Comparison of ENCODE assay signal across 8 mouse cellular contexts in the genomic region with DNA sequence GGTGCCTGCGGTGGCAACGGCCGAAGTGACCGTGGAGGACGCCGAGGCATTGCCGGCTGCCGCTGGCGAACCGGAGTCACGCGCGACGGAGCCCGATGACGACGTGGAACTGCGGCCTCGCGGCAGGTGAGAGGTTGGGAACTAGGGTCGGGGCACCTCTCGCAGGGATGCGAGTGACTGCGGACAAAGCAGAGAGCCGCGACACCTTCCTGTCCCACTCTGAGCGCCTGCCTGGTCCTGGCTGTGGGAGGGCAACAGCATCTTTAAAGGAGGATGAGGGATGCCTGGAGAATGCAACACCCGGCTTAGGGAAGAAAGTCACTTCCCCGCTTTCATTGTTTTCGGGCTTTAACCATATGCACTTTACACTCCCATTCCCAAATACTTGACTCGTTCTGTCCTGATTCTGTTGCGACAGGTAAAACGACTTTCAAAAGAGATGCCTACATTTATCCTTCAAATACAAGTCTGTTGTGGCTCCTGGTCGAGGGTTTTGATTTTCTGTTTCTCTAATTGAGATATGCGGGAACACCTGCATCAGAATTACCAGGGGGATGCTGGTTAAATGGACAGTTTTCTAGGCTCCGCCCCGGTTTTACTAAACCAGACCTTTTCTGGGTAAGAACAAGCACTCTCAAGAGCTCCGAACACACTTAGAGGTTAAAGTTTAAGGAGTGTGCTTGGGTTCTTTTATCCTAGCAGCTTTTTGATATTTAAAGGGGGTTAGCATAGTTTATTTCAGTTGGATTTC. TPM values are rescaled to one million over a fixed set of nuclear protein-coding genes. Genes with fewer than 3 reads are reported as not detected.
A peak's percentile ranks its signal among the peaks of the same experiment; 100 is the strongest.
DNase-seq lines count a peak whose midpoint lies in the region; ATAC-seq and TF ChIP-seq lines count a peak whose summit lies in the region.

No protein-coding gene starts in this region.

- H3K27ac ChIP-seq in heart, embryonic 10.5 days, result peak overlapping the region; percentile 91
- peak overlapping the region; percentile 91 for H3K27ac ChIP-seq in forebrain, embryonic 14.5 days (ENCODE audit: low read depth, low read length)
- H3K27ac ChIP-seq in limb, embryonic 14.5 days (replicated peaks; ENCODE audit: low read depth, low read length), result peak overlapping the region; percentile 84
- H3K27ac ChIP-seq in neural tube, embryonic 14.5 days (ENCODE audit: low read depth, low read length), result peak overlapping the region; percentile 94

- H3K4me3 ChIP-seq in heart, embryonic 10.5 days, result peak overlapping the region; percentile 96
- peak overlapping the region; percentile 90 for H3K4me3 ChIP-seq in forebrain, embryonic 14.5 days (ENCODE audit: low read depth, low read length)
- H3K4me3 ChIP-seq in limb, embryonic 14.5 days (replicated peaks; ENCODE audit: low read length), result peak overlapping the region; percentile 82
- H3K4me3 ChIP-seq in neural tube, embryonic 14.5 days (ENCODE audit: low read depth, low read length), result peak overlapping the region; percentile 89

- peak overlapping the region; percentile 85 for H3K9ac ChIP-seq in forebrain, embryonic 14.5 days (ENCODE audit: low read length)
- H3K9ac ChIP-seq in limb, embryonic 14.5 days (ENCODE audit: low read depth, low read length, severe bottlenecking), result peak overlapping the region; percentile 79
- peak overlapping the region; percentile 88 for H3K9ac ChIP-seq in neural tube, embryonic 14.5 days (replicated peaks; ENCODE audit: low read depth, low read length)

- peak overlapping the region; percentile 67 for H3K4me2 ChIP-seq in forebrain, embryonic 14.5 days (ENCODE audit: low read length)
- H3K4me2 ChIP-seq in limb, embryonic 14.5 days (replicated peaks; ENCODE audit: low read depth, low read length, severe bottlenecking), result peak overlapping the region; percentile 54
- H3K4me2 ChIP-seq in neural tube, embryonic 14.5 days (ENCODE audit: low read depth, low read length), result peak overlapping the region; percentile 76

- no peaks in the 10 kb centered on the region for H3K27me3 ChIP-seq in heart, embryonic 10.5 days (ENCODE audit: insufficient read depth, poor library complexity, severe bottlenecking)
- no peaks in the 10 kb centered on the region for H3K27me3 ChIP-seq in Patski
- no peaks in the 10 kb centered on the region for H3K27me3 ChIP-seq in forebrain, embryonic 14.5 days (replicated peaks; ENCODE audit: control insufficient read depth, insufficient read depth, low read length)
- no peaks in the 10 kb centered on the region for H3K27me3 ChIP-seq in limb, embryonic 14.5 days (ENCODE audit: control insufficient read depth, insufficient read depth, low read length)
- no peaks in the 10 kb centered on the region for H3K27me3 ChIP-seq in neural tube, embryonic 14.5 days (ENCODE audit: control insufficient read depth, insufficient read depth, low read length)

- POLR2A ChIA-PET in Patski (lab: Charles Lee), result interaction anchor here (1.8 to 2.2 kb wide), 2 partner anchors 31 to 33 kb away, joined by 5 to 7 read pairs; no protein-coding TSS in a partner anchor

- no peak for TF ChIP-seq POLR2A in limb, embryonic 14.5 days (IDR thresholded peaks at IDR 0.05; ENCODE audit: borderline replicate concordance, extremely low read depth, insufficient read depth, insufficient read length)

- peaks cover 27% of the 10 kb centered on the region for H3K4me1 ChIP-seq in heart, embryonic 10.5 days
- H3K4me1 ChIP-seq in forebrain, embryonic 14.5 days (ENCODE audit: control insufficient read depth, insufficient read depth, low read length), result peaks cover 21% of the 10 kb centered on the region
- H3K4me1 ChIP-seq in limb, embryonic 14.5 days (ENCODE audit: control insufficient read depth, insufficient read depth, low read length), result peaks cover 22% of the 10 kb centered on the region
- H3K4me1 ChIP-seq in neural tube, embryonic 14.5 days (ENCODE audit: control insufficient read depth, insufficient read depth, low read length), result peaks cover 20% of the 10 kb centered on the region

- ATAC-seq in Patski, result peak; percentile 12
- ATAC-seq in forebrain, embryonic 14.5 days, result no peak
- ATAC-seq in limb, embryonic 14.5 days (ENCODE audit: low FRiP score, low read depth), result no peak
- peak; percentile 3 for ATAC-seq in neural tube, embryonic 14.5 days (ENCODE audit: low read depth)

- no peaks in the 10 kb centered on the region for H3K36me3 ChIP-seq in heart, embryonic 10.5 days
- no peaks in the 10 kb centered on the region for H3K36me3 ChIP-seq in forebrain, embryonic 14.5 days (ENCODE audit: control insufficient read depth, insufficient read depth, low read length)
- no peaks in the 10 kb centered on the region for H3K36me3 ChIP-seq in limb, embryonic 14.5 days (ENCODE audit: control insufficient read depth, insufficient read depth, low read length)
- H3K36me3 ChIP-seq in neural tube, embryonic 14.5 days (ENCODE audit: control insufficient read depth, insufficient read depth, low read length), result no peaks in the 10 kb centered on the region

- intact Hi-C loops in heart, postnatal 14 days (cut with DNase I), result loop anchor here (5.0 kb wide), 2 partner anchors 33 to 37 kb away; no protein-coding TSS in a partner anchor

- no peaks in the 10 kb centered on the region for H3K9me3 ChIP-seq in heart, embryonic 10.5 days
- H3K9me3 ChIP-seq in forebrain, embryonic 14.5 days (replicated peaks; ENCODE audit: control insufficient read depth, low read length), result no peaks in the 10 kb centered on the region
- no peaks in the 10 kb centered on the region for H3K9me3 ChIP-seq in limb, embryonic 14.5 days (ENCODE audit: control insufficient read depth, low read length)
- H3K9me3 ChIP-seq in neural tube, embryonic 14.5 days (ENCODE audit: control insufficient read depth, low read length), result no peaks in the 10 kb centered on the region

- no peak for DNase-seq in heart, embryonic 10.5 days (ENCODE audit: low spot score)
- DNase-seq in heart, postnatal 14 days, result no peak
- DNase-seq in B cell, adult 2 months, result peak; percentile 76 to 78
- DNase-seq in Patski (ENCODE audit: low read depth, low spot score), result no peak
- DNase-seq in forebrain, embryonic 14.5 days (ENCODE audit: low spot score), result peak; percentile 15
- DNase-seq in limb, embryonic 14.5 days (ENCODE audit: low spot score), result no peak
- DNase-seq in layer of hippocampus, adult 11-12 months (ENCODE audit: low spot score), result no peak

- CTCF ChIA-PET in Patski (lab: Charles Lee), result interaction anchor here (1.2 to 2.9 kb wide), 3 partner anchors 31 to 35 kb away, joined by 3 to 16 read pairs (median 6); no protein-coding TSS in a partner anchor

- in situ Hi-C loops in Patski (cut with MboI; ENCODE audit: low pct_unique_long_range_greater_than_20kb), result loop anchor here (5.0 kb wide), 1 partner anchor 32 kb away; no protein-coding TSS in a partner anchor

- WGBS in heart, embryonic 10.5 days, result 3% methylated on average over 38 of the region's 38 CpGs
- WGBS in forebrain, embryonic 14.5 days, result under 1% methylated on average over 38 of the region's 38 CpGs
- WGBS in limb, embryonic 14.5 days, result 1% methylated on average over 38 of the region's 38 CpGs
- 2% methylated on average over 38 of the region's 38 CpGs for WGBS in neural tube, embryonic 14.5 days

- no peak for TF ChIP-seq CTCF in Patski (IDR thresholded peaks at IDR 0.05)

RNA-seq across cellular contexts. Expression of a gene that starts 0.8 kb away (rescaled TPM):
- polyA plus RNA-seq in heart, embryonic 10.5 days (2016; fragmentation: Nextera tagmentation; extraction: Ambion mirVana), result 7.3 and 8.2 TPM in 2 replicates
- 10 to 100 TPM; 11.1 to 11.7 TPM for total RNA-seq in heart, postnatal 14 days (2021)
- polyA plus RNA-seq in Patski (2021), result 47.3 TPM
- 9.4 and 10.7 TPM in 2 replicates for polyA plus RNA-seq in forebrain, embryonic 14.5 days (2014; fragmentation: Nextera tagmentation; extraction: Ambion mirVana)
- polyA plus RNA-seq in limb, embryonic 14.5 days (2012; rRNA removed), result 21.2 and 23.6 TPM in 2 replicates
- 14.0 and 14.2 TPM in 2 replicates for polyA plus RNA-seq in limb, embryonic 14.5 days (2014; fragmentation: Nextera tagmentation; extraction: Ambion mirVana)
- polyA plus RNA-seq in neural tube, embryonic 14.5 days (2014; fragmentation: Nextera tagmentation; extraction: Ambion mirVana), result 12.4 and 15.7 TPM in 2 replicates

RNA-seq across cellular contexts. Expression of a gene that starts 53.0 kb away (rescaled TPM):
- 1.2 and 1.6 TPM in 2 replicates for polyA plus RNA-seq in heart, embryonic 10.5 days (2016; fragmentation: Nextera tagmentation; extraction: Ambion mirVana)
- total RNA-seq in heart, postnatal 14 days (2021), result 10 to 100 TPM; 10.4 to 12.0 TPM
- polyA plus RNA-seq in Patski (2021), result 13.7 TPM
- 2.5 and 2.6 TPM in 2 replicates for polyA plus RNA-seq in forebrain, embryonic 14.5 days (2014; fragmentation: Nextera tagmentation; extraction: Ambion mirVana)
- polyA plus RNA-seq in limb, embryonic 14.5 days (2012; rRNA removed), result 20.4 and 24.3 TPM in 2 replicates
- polyA plus RNA-seq in limb, embryonic 14.5 days (2014; fragmentation: Nextera tagmentation; extraction: Ambion mirVana), result 2.8 and 3.7 TPM in 2 replicates
- polyA plus RNA-seq in neural tube, embryonic 14.5 days (2014; fragmentation: Nextera tagmentation; extraction: Ambion mirVana), result 3.2 and 4.5 TPM in 2 replicates

Comparison
In these comparisons a context has a peak if more than half of its experiments do, and no peak if none do; other contexts are left out.
1. DNase-seq: peak in B cell, adult 2 months (2 of 2) and forebrain, embryonic 14.5 days (single experiment); none in heart, embryonic 10.5 days (single experiment), heart, postnatal 14 days (0 of 2), Patski (single experiment), limb, embryonic 14.5 days (single experiment) and layer of hippocampus, adult 11-12 months (single experiment).
2. ATAC-seq: peak in Patski (single experiment) and neural tube, embryonic 14.5 days (single experiment); none in forebrain, embryonic 14.5 days (single experiment) and limb, embryonic 14.5 days (single experiment).
3. Peak in every context shown above with its lines, with median percentiles within 50 percentile points of each other: H3K27ac ChIP-seq, H3K4me3 ChIP-seq, H3K4me2 ChIP-seq and H3K9ac ChIP-seq.